9 mouse cellular contexts compared by ENCODE assay signal in genomic region chr4:57637636-57638386, GRCm38 (mm10).
DNase-seq lines count a peak whose midpoint lies in the region; ATAC-seq and TF ChIP-seq lines count a peak whose summit lies in the region.
"Had no signal": no experiment of that assay in that cellular context is flagged by ENCODE, and none has a peak within 500 bp of the region (broad histone marks: within the 10 kb centered on the region; RNA-seq: fewer than 3 reads in every experiment).

No protein-coding gene starts in this region.

- H3K9me3 ChIP-seq in heart, embryonic 14.5 days (ENCODE audit: control insufficient read depth, low read length) = no peaks in the 10 kb centered on the region
- H3K9me3 ChIP-seq in neural tube, embryonic 14.5 days (ENCODE audit: control insufficient read depth, low read length) = no peaks in the 10 kb centered on the region

- peak overlapping the region; percentile 56 for H3K4me2 ChIP-seq in heart, embryonic 14.5 days (ENCODE audit: low read length)
- H3K4me2 ChIP-seq in neural tube, embryonic 14.5 days (ENCODE audit: low read depth, low read length) = peak overlapping the region; percentile 54

- TF ChIP-seq EP300 in heart, adult 2 months (IDR thresholded peaks at IDR 0.05; ENCODE audit: insufficient read depth, low read depth, low read length) = no peak

- intact Hi-C loops in heart, postnatal 14 days (cut with DNase I) = no loop called here
- intact Hi-C loops in left cerebral cortex, postnatal 25 days (cut with DNase I) = loop anchor here (2.0 kb wide), 1 partner anchor 15 kb away; no protein-coding TSS in a partner anchor
- intact Hi-C loops in heart, adult 2 months (cut with DNase I) = no loop called here

- no peak for TF ChIP-seq CTCF in heart, adult 2 months (IDR thresholded peaks at IDR 0.05)

- H3K9ac ChIP-seq in heart, embryonic 14.5 days (ENCODE audit: low read length) = peak overlapping the region; percentile 64
- peak overlapping the region; percentile 46; the same call in 1 of the 2 replicates for H3K9ac ChIP-seq in neural tube, embryonic 14.5 days (replicated peaks; ENCODE audit: low read depth, low read length)
- no peak overlapping the region for H3K9ac ChIP-seq in heart, adult 2 months (ENCODE audit: low read depth, low read length)

- H3K4me3 ChIP-seq in heart, embryonic 14.5 days (ENCODE audit: control insufficient read depth in 1 of 2, insufficient read depth in 1 of 2, low read depth in 1 of 2, low read length in 2 of 2) = peak overlapping the region; percentile 14 to 19; a peak in 3 of 4 replicates
- peak overlapping the region; percentile 25 for H3K4me3 ChIP-seq in neural tube, embryonic 14.5 days (ENCODE audit: low read depth, low read length)
- no peak overlapping the region; the same call in 1 of the 2 replicates for H3K4me3 ChIP-seq in heart, adult 2 months
- H3K4me3 ChIP-seq: erythroblast, embryonic 14.5 days had no signal

- no peak for DNase-seq in heart, postnatal 14 days
- peak; percentile 25 for DNase-seq in cerebellum, adult 8-10 months
- DNase-seq in left cerebral cortex, postnatal 25 days (ENCODE audit: low spot score in 2 of 2) = peak; percentile 67 to 90
- no peak for DNase-seq in adrenal gland, postnatal 10 days
- DNase-seq in heart, adult 2 months = no peak

- peak overlapping the region; percentile 52 to 55 for H3K27ac ChIP-seq in heart, embryonic 14.5 days (replicated peaks in 1 of 2; ENCODE audit: control insufficient read depth in 1 of 2, insufficient read depth in 1 of 2, low read depth in 2 of 2, low read length in 2 of 2)
- peak overlapping the region; percentile 50 for H3K27ac ChIP-seq in neural tube, embryonic 14.5 days (ENCODE audit: low read depth, low read length)
- no peak overlapping the region for H3K27ac ChIP-seq in heart, adult 2 months

- 27% methylated on average over 24 of the region's 24 CpGs for WGBS in heart, embryonic 14.5 days
- WGBS in neural tube, embryonic 14.5 days = 21% methylated on average over 24 of the region's 24 CpGs
- 31% methylated on average over 24 of the region's 24 CpGs for WGBS in heart, adult 2 months

- peaks cover 38 to 77% of the 10 kb centered on the region in 2 experiments for H3K4me1 ChIP-seq in heart, embryonic 14.5 days (ENCODE audit: control insufficient read depth in 2 of 2, insufficient read depth in 2 of 2, low read length in 2 of 2)
- H3K4me1 ChIP-seq in neural tube, embryonic 14.5 days (ENCODE audit: control insufficient read depth, insufficient read depth, low read length) = peaks cover 4% of the 10 kb centered on the region; the same call in 1 of the 2 replicates
- peaks cover 5% of the 10 kb centered on the region for H3K4me1 ChIP-seq in heart, adult 2 months (ENCODE audit: control insufficient read depth, insufficient read depth, low read length)

- peaks cover 1% of the 10 kb centered on the region; the same call in 1 of the 2 replicates for H3K79me2 ChIP-seq in heart, adult 2 months (replicated peaks; ENCODE audit: control insufficient read depth, insufficient read depth, low read length)

- H3K36me3 ChIP-seq in heart, embryonic 14.5 days (ENCODE audit: control insufficient read depth, insufficient read depth, low read length) = peaks cover 4% of the 10 kb centered on the region; the same call in 1 of the 2 replicates
- no peaks in the 10 kb centered on the region for H3K36me3 ChIP-seq in neural tube, embryonic 14.5 days (ENCODE audit: control insufficient read depth, insufficient read depth, low read length)
- no peaks in the 10 kb centered on the region for H3K36me3 ChIP-seq in heart, adult 2 months (ENCODE audit: control insufficient read depth, insufficient read depth, low read length)

- no peak for TF ChIP-seq POLR2A in heart, adult 2 months (IDR thresholded peaks at IDR 0.05; ENCODE audit: insufficient read depth, low read depth, low read length)

- no peak for ATAC-seq in heart, embryonic 14.5 days (ENCODE audit: insufficient number of reproducible peaks, insufficient read depth, low FRiP score, low read depth)
- peak; percentile 48 for ATAC-seq in frontal cortex, adult (ENCODE audit: low TSS enrichment)
- ATAC-seq in neural tube, embryonic 14.5 days (ENCODE audit: low read depth) = peak; percentile 87

- H3K27me3 ChIP-seq in heart, embryonic 14.5 days (ENCODE audit: control insufficient read depth, insufficient read depth, low read length) = no peaks in the 10 kb centered on the region
- H3K27me3 ChIP-seq in neural tube, embryonic 14.5 days (ENCODE audit: control insufficient read depth, insufficient read depth, low read length) = no peaks in the 10 kb centered on the region
- H3K27me3 ChIP-seq in heart, adult 2 months (ENCODE audit: control insufficient read depth, insufficient read depth, low read length) = no peaks in the 10 kb centered on the region

Comparison
In these comparisons a context has a peak if more than half of its experiments do, and no peak if none do; other contexts are left out.
1. DNase-seq: peak in cerebellum, adult 8-10 months (single experiment) and left cerebral cortex, postnatal 25 days (2 of 2); none in heart, postnatal 14 days (0 of 2), adrenal gland, postnatal 10 days (single experiment) and heart, adult 2 months (0 of 2).